Mouse (Mus musculus): ENCODE measurements around the gene Acads. TPM values are rescaled to one million over a fixed set of nuclear protein-coding genes. Genes with fewer than 3 reads are reported as not detected.
"Not testable (repeated sequence)": the region's sequence is repeated elsewhere in the genome, so short reads cannot be mapped to it uniquely, and the experiment has no call there.

Gene Acads
- polyA plus RNA-seq (2015; fragmentation: Nextera tagmentation; extraction: Ambion mirVana) = 50.8 and 53.3 TPM in 2 replicates

DNA sequence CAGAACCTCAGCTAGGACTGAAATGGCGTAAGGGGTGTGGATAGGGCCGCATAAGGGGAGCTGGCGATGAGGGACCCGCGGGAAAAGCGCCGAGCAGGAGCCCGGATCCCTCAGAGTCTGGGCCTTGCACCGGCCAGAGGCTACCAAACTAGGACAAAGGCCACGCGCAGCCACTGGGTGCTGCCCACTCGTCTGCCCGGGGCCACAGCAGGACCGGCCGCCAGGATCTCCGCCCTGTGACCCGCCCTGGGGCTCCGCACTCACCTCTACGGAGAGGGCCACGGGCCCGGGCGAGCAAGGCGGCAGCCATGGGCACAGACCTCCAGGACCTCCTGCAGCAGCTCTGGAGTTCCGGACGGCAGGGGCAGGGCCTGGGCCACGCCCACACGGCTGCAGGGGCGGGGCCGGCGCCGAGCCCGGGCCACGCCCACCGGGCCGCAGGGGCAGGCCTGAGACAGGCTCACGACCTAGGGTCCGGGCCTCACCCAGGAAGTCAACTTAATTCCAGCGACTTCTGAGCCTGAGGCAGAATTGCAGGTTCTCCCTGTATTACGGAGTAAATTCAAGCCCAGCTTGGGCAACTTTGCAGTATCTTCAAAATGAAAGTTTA is at the start of gene Acads:
Acads (minus strand) TSS at position 386 of the 610 bp plus-strand sequence.
- H3K9ac ChIP-seq (ENCODE audit: low read length) = peak within 1 kb of the TSS; percentile 89
- peak; percentile 94 for ATAC-seq (ENCODE audit: insufficient read depth, low FRiP score)
- WGBS = under 1% methylated on average over 39 of the region's 39 CpGs
- peak within 1 kb of the TSS; percentile 98 for H3K4me3 ChIP-seq (replicated peaks; ENCODE audit: low read length)
- H3K27ac ChIP-seq (ENCODE audit: low read length) = peak within 1 kb of the TSS; percentile 69
- peaks cover 10% of the 10 kb centered on the region for H3K36me3 ChIP-seq (ENCODE audit: control insufficient read depth, insufficient read depth, low read length)
- peak within 1 kb of the TSS; percentile 81 for H3K4me2 ChIP-seq (ENCODE audit: low read depth, low read length)
- H3K4me1 ChIP-seq (ENCODE audit: control insufficient read depth, insufficient read depth, low read length) = peaks cover 6% of the 10 kb centered on the region; the same call in 1 of the 2 replicates
- no peaks in the 10 kb centered on the region for H3K27me3 ChIP-seq (ENCODE audit: control insufficient read depth, insufficient read depth, low read length)
- H3K9me3 ChIP-seq (replicated peaks; ENCODE audit: control insufficient read depth, low read length) = no peaks in the 10 kb centered on the region

DNA sequence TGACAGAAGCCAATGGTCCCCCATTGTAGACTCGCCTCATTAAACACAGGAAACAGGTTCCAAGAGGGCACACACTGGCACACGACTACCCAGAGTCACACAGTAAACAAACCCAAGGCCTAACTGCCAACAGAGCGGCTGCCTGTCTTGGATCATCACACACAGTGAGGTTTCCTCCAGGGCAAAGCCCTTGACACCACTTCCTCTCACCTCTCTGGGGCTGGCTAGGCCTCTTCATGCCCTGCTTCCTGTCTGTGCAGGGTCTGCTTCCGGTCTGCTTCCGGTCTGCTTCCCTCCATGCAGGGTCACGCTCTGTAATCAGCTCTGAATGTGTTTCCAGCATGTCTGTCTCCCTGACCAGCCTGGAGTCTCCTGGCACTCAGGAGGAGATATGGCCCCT is 48.2 kb upstream of the Acads start:
- no peak for ATAC-seq (ENCODE audit: insufficient read depth, low FRiP score)
- Histone ChIP-seq H3K4me3 (replicated peaks; ENCODE audit: low read length) (no peak overlapping the region), H3K9ac (ENCODE audit: low read length) (no peak overlapping the region), H3K4me2 (ENCODE audit: low read depth, low read length) (no peak overlapping the region), H3K4me1 (ENCODE audit: control insufficient read depth, insufficient read depth, low read length) (peaks cover 27% of the 10 kb centered on the region), H3K36me3 (ENCODE audit: control insufficient read depth, insufficient read depth, low read length) (no peaks in the 10 kb centered on the region), H3K27me3 (ENCODE audit: control insufficient read depth, insufficient read depth, low read length) (no peaks in the 10 kb centered on the region), H3K9me3 (replicated peaks; ENCODE audit: control insufficient read depth, low read length) (no peaks in the 10 kb centered on the region), H3K27ac (ENCODE audit: low read length) (peak overlapping the region; percentile 14; the same call in 1 of the 2 replicates)
- 63% methylated on average over 6 of the region's 6 CpGs for WGBS

DNA sequence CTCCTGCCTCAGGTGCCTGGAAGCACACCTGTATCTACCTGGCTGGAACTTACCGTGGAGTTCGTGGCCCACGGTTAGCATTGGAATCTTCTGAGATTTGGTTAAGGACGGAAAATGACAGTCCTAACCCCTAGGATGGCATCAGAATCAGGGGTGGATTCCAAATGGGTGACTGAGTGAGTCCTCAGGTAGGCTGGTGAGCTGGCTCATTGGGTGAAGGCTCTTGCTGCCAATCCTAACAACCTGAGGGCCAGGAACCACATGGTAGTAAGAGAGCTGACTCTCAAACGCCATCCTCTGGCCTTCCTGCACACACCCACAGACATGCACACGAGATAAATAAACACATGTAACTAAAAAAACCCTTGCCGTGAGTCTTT is 47.7 kb upstream of the Acads start:
- Histone ChIP-seq H3K9ac (ENCODE audit: low read length) (no peak overlapping the region), H3K4me1 (ENCODE audit: control insufficient read depth, insufficient read depth, low read length) (peaks cover 27% of the 10 kb centered on the region), H3K36me3 (ENCODE audit: control insufficient read depth, insufficient read depth, low read length) (no peaks in the 10 kb centered on the region), H3K27me3 (ENCODE audit: control insufficient read depth, insufficient read depth, low read length) (no peaks in the 10 kb centered on the region), H3K4me2 (ENCODE audit: low read depth, low read length) (no peak overlapping the region), H3K27ac (ENCODE audit: low read length) (peak overlapping the region; percentile 70), H3K9me3 (replicated peaks; ENCODE audit: control insufficient read depth, low read length) (no peaks in the 10 kb centered on the region), H3K4me3 (replicated peaks; ENCODE audit: low read length) (no peak overlapping the region)
- no peak for ATAC-seq (ENCODE audit: insufficient read depth, low FRiP score)
- WGBS = 73% methylated on average over 7 of the region's 7 CpGs

DNA sequence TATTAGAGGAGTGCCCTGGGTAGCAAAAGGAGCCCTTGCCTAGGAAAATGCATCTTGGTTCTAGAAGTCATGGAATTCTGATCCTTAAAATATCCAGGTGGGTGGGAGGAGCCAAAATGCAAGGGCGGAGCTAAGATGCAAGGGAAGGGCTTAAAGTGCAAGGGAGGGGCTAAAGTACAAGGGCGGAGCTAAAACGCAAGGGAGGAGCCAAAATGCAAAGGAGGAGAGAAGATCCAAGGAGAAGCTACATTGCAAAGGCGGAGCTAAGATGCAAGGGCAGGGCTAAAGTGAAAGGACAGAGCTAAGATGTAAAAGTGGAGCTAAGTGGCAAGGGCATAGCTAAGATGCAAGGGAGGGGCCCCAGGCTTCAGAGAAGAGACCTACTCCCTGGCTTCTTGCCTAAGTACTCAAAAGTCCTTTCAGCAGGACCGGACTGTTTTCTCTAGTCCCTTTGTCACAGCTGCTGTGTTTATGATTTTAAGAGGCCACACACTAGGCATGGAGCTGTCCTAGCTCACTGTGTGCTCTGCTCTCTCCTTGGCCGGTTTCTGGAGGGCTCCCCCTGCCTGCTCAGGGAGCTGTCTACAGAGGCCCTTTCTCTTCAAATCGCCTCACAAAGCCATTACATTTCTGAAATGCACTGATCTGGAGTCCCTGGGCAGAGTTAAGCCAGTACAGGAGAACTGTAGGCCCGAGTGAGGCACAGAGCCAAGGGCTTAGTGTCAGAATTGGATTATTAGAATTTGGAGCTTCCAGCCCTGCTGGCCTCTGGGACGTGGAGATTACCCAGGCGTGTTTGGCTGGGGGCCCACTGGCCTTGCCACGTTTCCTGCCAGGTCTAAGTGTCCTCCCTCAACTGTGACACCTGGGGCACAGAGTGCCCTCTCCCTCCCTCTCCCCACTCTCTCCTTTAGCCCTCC is 47.0 kb upstream of the Acads start:
- Histone ChIP-seq H3K4me3 (replicated peaks; ENCODE audit: low read length) (no peak overlapping the region), H3K9me3 (replicated peaks; ENCODE audit: control insufficient read depth, low read length) (no peaks in the 10 kb centered on the region), H3K27ac (ENCODE audit: low read length) (peak overlapping the region; percentile 70), H3K27me3 (ENCODE audit: control insufficient read depth, insufficient read depth, low read length) (no peaks in the 10 kb centered on the region), H3K4me1 (ENCODE audit: control insufficient read depth, insufficient read depth, low read length) (peaks cover 27% of the 10 kb centered on the region), H3K4me2 (ENCODE audit: low read depth, low read length) (no peak overlapping the region), H3K9ac (ENCODE audit: low read length) (no peak overlapping the region), H3K36me3 (ENCODE audit: control insufficient read depth, insufficient read depth, low read length) (no peaks in the 10 kb centered on the region)
- 40% methylated on average over 11 of the region's 11 CpGs for WGBS
- ATAC-seq (ENCODE audit: insufficient read depth, low FRiP score) = peak; percentile 23

DNA sequence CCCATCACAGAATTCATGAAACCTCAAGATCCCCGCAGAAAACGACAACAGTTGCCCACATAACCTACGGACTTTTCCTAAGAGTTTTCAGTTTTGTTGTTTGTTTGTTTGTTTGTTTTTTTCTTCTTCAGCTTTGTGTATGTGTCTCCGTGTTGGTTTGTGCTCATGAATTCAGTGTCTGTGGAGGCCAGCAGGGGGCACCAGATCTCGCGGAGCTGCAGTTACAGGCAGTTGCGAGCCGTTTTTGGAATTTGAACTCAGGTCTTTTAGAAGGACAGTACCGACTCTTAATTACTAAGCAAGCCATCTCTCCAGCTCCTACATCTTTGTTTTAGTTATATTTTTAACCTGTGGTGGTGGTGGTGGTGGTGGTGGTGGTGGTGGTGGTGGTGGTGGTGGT is 46.2 kb upstream of the Acads start:
- H3K36me3 ChIP-seq (ENCODE audit: control insufficient read depth, insufficient read depth, low read length) = no peaks in the 10 kb centered on the region
- no peak overlapping the region for H3K27ac ChIP-seq (ENCODE audit: low read length)
- no peaks in the 10 kb centered on the region for H3K27me3 ChIP-seq (ENCODE audit: control insufficient read depth, insufficient read depth, low read length)
- H3K9me3 ChIP-seq (replicated peaks; ENCODE audit: control insufficient read depth, low read length) = no peaks in the 10 kb centered on the region
- H3K4me2 ChIP-seq (ENCODE audit: low read depth, low read length) = no peak overlapping the region
- no peak overlapping the region for H3K9ac ChIP-seq (ENCODE audit: low read length)
- ATAC-seq (ENCODE audit: insufficient read depth, low FRiP score) = no peak
- peaks cover 27% of the 10 kb centered on the region for H3K4me1 ChIP-seq (ENCODE audit: control insufficient read depth, insufficient read depth, low read length)
- WGBS = 60% methylated on average over 9 of the region's 9 CpGs
- no peak overlapping the region for H3K4me3 ChIP-seq (replicated peaks; ENCODE audit: low read length)

DNA sequence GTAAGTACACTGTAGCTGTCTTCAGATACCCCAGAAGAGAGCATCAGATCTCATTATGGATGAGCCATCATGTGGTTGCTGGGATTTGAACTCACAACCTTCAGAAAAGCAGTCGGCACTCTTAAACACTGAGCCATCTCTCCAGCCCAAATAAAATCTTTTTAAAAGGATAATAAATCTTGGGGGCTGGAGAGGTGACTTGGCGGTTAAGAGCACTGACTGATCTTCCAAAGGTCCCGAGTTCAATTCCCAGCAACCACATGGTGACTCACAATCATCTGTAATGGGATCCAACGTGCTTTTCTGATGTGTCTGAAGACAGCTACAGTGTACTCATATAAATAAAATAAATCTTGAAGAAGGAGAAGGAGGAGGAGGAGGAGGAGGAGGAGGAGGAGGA is 45.3 kb upstream of the Acads start:
- H3K4me2 ChIP-seq (ENCODE audit: low read depth, low read length); H3K4me3 ChIP-seq (replicated peaks; ENCODE audit: low read length); H3K9ac ChIP-seq (ENCODE audit: low read length); H3K27me3 ChIP-seq (ENCODE audit: control insufficient read depth, insufficient read depth, low read length); H3K9me3 ChIP-seq (replicated peaks; ENCODE audit: control insufficient read depth, low read length); H3K27ac ChIP-seq (ENCODE audit: low read length); H3K36me3 ChIP-seq (ENCODE audit: control insufficient read depth, insufficient read depth, low read length); ATAC-seq (ENCODE audit: insufficient read depth, low FRiP score): not testable (repeated sequence)
- WGBS = 66% methylated on average over 4 of the region's 4 CpGs
- H3K4me1 ChIP-seq (ENCODE audit: control insufficient read depth, insufficient read depth, low read length) = peaks cover 23% of the 10 kb centered on the region

DNA sequence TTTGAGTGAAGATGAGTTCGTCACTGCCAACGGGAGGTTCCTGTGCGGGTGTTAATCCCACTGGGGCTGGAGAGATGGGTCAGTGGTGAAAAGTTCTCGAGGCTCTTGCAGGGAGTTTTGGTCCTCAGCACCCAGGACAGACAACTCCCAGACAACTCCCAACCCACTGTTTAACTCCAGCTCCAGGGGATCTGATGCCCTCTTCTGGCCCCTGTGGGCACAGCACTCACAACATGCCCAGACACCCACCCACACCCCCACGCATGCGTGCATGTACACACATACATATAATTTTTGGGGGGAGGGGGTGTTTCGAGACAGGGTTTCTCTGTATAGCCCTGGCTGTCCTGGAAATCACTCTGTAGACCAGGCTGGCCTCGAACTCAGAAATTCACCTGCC is 44.4 kb upstream of the Acads start:
- no peak overlapping the region; the same call in 1 of the 2 replicates for H3K9ac ChIP-seq (ENCODE audit: low read length)
- no peak overlapping the region for H3K4me2 ChIP-seq (ENCODE audit: low read depth, low read length)
- H3K4me3 ChIP-seq (replicated peaks; ENCODE audit: low read length) = no peak overlapping the region
- no peaks in the 10 kb centered on the region for H3K36me3 ChIP-seq (ENCODE audit: control insufficient read depth, insufficient read depth, low read length)
- no peak overlapping the region for H3K27ac ChIP-seq (ENCODE audit: low read length)
- 40% methylated on average over 8 of the region's 8 CpGs for WGBS
- H3K4me1 ChIP-seq (ENCODE audit: control insufficient read depth, insufficient read depth, low read length) = peaks cover 21% of the 10 kb centered on the region
- no peaks in the 10 kb centered on the region for H3K27me3 ChIP-seq (ENCODE audit: control insufficient read depth, insufficient read depth, low read length)
- H3K9me3 ChIP-seq (replicated peaks; ENCODE audit: control insufficient read depth, low read length) = no peaks in the 10 kb centered on the region
- ATAC-seq (ENCODE audit: insufficient read depth, low FRiP score) = no peak

DNA sequence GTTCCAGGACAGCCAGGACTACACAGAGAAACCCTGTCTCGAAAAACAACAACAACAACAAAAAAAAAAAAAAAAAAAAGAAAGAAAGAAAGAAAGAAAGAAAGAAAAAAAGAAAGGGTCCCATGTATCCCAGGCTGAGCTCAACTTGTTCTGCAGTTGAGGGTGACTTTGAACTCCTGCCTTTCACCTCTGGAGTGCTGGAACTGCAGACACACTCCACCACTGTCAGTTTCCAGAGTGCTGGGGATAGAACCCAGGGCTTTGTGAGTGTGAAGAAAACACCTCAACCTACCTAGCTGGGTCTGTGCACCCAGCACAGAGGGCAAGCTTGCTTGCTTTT is 42.8 kb upstream of the Acads start:
- H3K27me3 ChIP-seq (ENCODE audit: control insufficient read depth, insufficient read depth, low read length); H3K27ac ChIP-seq (ENCODE audit: low read length); H3K9me3 ChIP-seq (replicated peaks; ENCODE audit: control insufficient read depth, low read length); H3K4me3 ChIP-seq (replicated peaks; ENCODE audit: low read length); H3K4me2 ChIP-seq (ENCODE audit: low read depth, low read length); ATAC-seq (ENCODE audit: insufficient read depth, low FRiP score); H3K36me3 ChIP-seq (ENCODE audit: control insufficient read depth, insufficient read depth, low read length); H3K9ac ChIP-seq (ENCODE audit: low read length): not testable (repeated sequence)
- 100% methylated on average over 1 of the region's 1 CpGs for WGBS
- peaks cover 15% of the 10 kb centered on the region for H3K4me1 ChIP-seq (ENCODE audit: control insufficient read depth, insufficient read depth, low read length)
